ENCODE assay signal across 8 mouse cellular contexts in genomic region chr6:122522595-122522994, GRCm38 (mm10). TPM values are rescaled to one million over a fixed set of nuclear protein-coding genes. Genes with fewer than 3 reads are reported as not detected.
DNase-seq lines count a peak whose midpoint lies in the region; ATAC-seq and TF ChIP-seq lines count a peak whose summit lies in the region.
"Had no signal": no experiment of that assay in that cellular context is flagged by ENCODE, and none has a peak within 500 bp of the region (broad histone marks: within the 10 kb centered on the region; RNA-seq: fewer than 3 reads in every experiment).

No protein-coding gene starts in this region.

- 62% methylated on average over 9 of the region's 9 CpGs for WGBS in lung, embryonic 14.5 days
- WGBS in lung, adult 2 months: 70% methylated on average over 9 of the region's 9 CpGs
- 77% methylated on average over 9 of the region's 9 CpGs for WGBS in hindbrain, embryonic 13.5 days
- 74% methylated on average over 9 of the region's 9 CpGs for WGBS in midbrain, embryonic 15.5 days

- no peaks in the 10 kb centered on the region for H3K36me3 ChIP-seq in lung, embryonic 14.5 days (ENCODE audit: insufficient read depth)
- no peaks in the 10 kb centered on the region for H3K36me3 ChIP-seq in hindbrain, embryonic 13.5 days
- H3K36me3 ChIP-seq in midbrain, embryonic 15.5 days (replicated peaks): no peaks in the 10 kb centered on the region

- DNase-seq in lung, embryonic 14.5 days: peak; percentile 78
- DNase-seq in lung, adult 2 months: no peak
- DNase-seq in brain, embryonic 18.5 days (ENCODE audit: low read depth, low spot score): peak; percentile 40
- DNase-seq in gastrocnemius, postnatal 14 days: no peak
- DNase-seq in gastrocnemius, adult 2 months: no peak

- H3K9me3 ChIP-seq in lung, embryonic 14.5 days (ENCODE audit: low read depth, low read length): no peaks in the 10 kb centered on the region
- no peaks in the 10 kb centered on the region for H3K9me3 ChIP-seq in hindbrain, embryonic 13.5 days
- H3K9me3 ChIP-seq in midbrain, embryonic 15.5 days: no peaks in the 10 kb centered on the region

- TF ChIP-seq POLR2A in lung, adult 2 months (IDR thresholded peaks at IDR 0.05; ENCODE audit: borderline replicate concordance, extremely low read depth, low read depth, low read length): no peak

- no peak overlapping the region for H3K27ac ChIP-seq in lung, embryonic 14.5 days (ENCODE audit: low read depth)
- no peak overlapping the region for H3K27ac ChIP-seq in hindbrain, embryonic 13.5 days
- no peak overlapping the region for H3K27ac ChIP-seq in midbrain, embryonic 15.5 days
- no peak overlapping the region for H3K27ac ChIP-seq in gastrocnemius, adult 2 months
- H3K27ac ChIP-seq: macrophage had no signal

- peak; percentile 79 for ATAC-seq in lung, embryonic 14.5 days (ENCODE audit: insufficient read depth)
- peak; percentile 81 for ATAC-seq in hindbrain, embryonic 13.5 days (ENCODE audit: low FRiP score)
- peak; percentile 89 for ATAC-seq in midbrain, embryonic 15.5 days (replicated peaks)

- H3K27me3 ChIP-seq in lung, embryonic 14.5 days (ENCODE audit: insufficient read depth, low read length): no peaks in the 10 kb centered on the region
- no peaks in the 10 kb centered on the region for H3K27me3 ChIP-seq in hindbrain, embryonic 13.5 days
- H3K27me3 ChIP-seq in midbrain, embryonic 15.5 days (replicated peaks): no peaks in the 10 kb centered on the region

- H3K4me3 ChIP-seq in lung, embryonic 14.5 days (ENCODE audit: low read depth, low read length): no peak overlapping the region
- no peak overlapping the region for H3K4me3 ChIP-seq in lung, adult 2 months (replicated peaks; ENCODE audit: extremely low read depth, low read depth, low read length)
- no peak overlapping the region for H3K4me3 ChIP-seq in hindbrain, embryonic 13.5 days
- no peak overlapping the region for H3K4me3 ChIP-seq in midbrain, embryonic 15.5 days
- H3K4me3 ChIP-seq in gastrocnemius, adult 2 months: no peak overlapping the region

- H3K4me1 ChIP-seq in lung, embryonic 14.5 days (ENCODE audit: insufficient read depth): no peaks in the 10 kb centered on the region
- H3K4me1 ChIP-seq in lung, adult 2 months (ENCODE audit: control insufficient read depth, insufficient read depth, low read length): no peaks in the 10 kb centered on the region
- no peaks in the 10 kb centered on the region for H3K4me1 ChIP-seq in hindbrain, embryonic 13.5 days (replicated peaks)
- H3K4me1 ChIP-seq in midbrain, embryonic 15.5 days: no peaks in the 10 kb centered on the region

- H3K9ac ChIP-seq in lung, embryonic 14.5 days: no peak overlapping the region
- no peak overlapping the region for H3K9ac ChIP-seq in hindbrain, embryonic 13.5 days
- no peak overlapping the region for H3K9ac ChIP-seq in midbrain, embryonic 15.5 days

- no peak for TF ChIP-seq CTCF in lung, embryonic 14.5 days (IDR thresholded peaks at IDR 0.05; ENCODE audit: low read depth)
- no peak for TF ChIP-seq CTCF in lung, adult 2 months (IDR thresholded peaks at IDR 0.05; ENCODE audit: insufficient read depth, low read length)
- no peak for TF ChIP-seq CTCF in gastrocnemius, adult 2 months (IDR thresholded peaks at IDR 0.05)

- intact Hi-C loops in gastrocnemius, postnatal 14 days (cut with DNase I; ENCODE audit: low total_unique reads): no loop called here
- intact Hi-C loops in gastrocnemius, adult 2 months (cut with DNase I): no loop called here

- peak overlapping the region; percentile 26; the same call in 1 of the 2 replicates for H3K4me2 ChIP-seq in lung, embryonic 14.5 days
- H3K4me2 ChIP-seq in hindbrain, embryonic 13.5 days: no peak overlapping the region
- peak overlapping the region; percentile 15; the same call in 1 of the 2 replicates for H3K4me2 ChIP-seq in midbrain, embryonic 15.5 days

RNA-seq across cellular contexts. Expression of gene Mfap5, which starts 16.9 kb away (rescaled TPM):
- 4.5 and 5.5 TPM in 2 replicates for polyA plus RNA-seq in lung, embryonic 14.5 days (2014; fragmentation: Nextera tagmentation; extraction: Ambion mirVana)
- polyA plus RNA-seq in lung, adult 2 months (2012; rRNA removed): 126 and 131 TPM in 2 replicates
- 1.7 and 1.9 TPM in 2 replicates for polyA plus RNA-seq in hindbrain, embryonic 13.5 days (2015; fragmentation: Nextera tagmentation; extraction: Ambion mirVana)
- 2.3 and 3.7 TPM in 2 replicates for polyA plus RNA-seq in midbrain, embryonic 15.5 days (2015; fragmentation: Nextera tagmentation; extraction: Ambion mirVana)
- 100 to 1,000 TPM in 1 of 2 experiments, 10 to 100 TPM in 1; 92.6 to 115 TPM for total RNA-seq in gastrocnemius, postnatal 14 days (2021)
- total RNA-seq in gastrocnemius, adult 2 months (2021): 10 to 100 TPM; 24.3 to 35.4 TPM
- polyA plus RNA-seq: macrophage had no signal

RNA-seq across cellular contexts. Expression of gene Rimklb, which starts 24.0 kb away (rescaled TPM):
- polyA plus RNA-seq in lung, embryonic 14.5 days (2014; fragmentation: Nextera tagmentation; extraction: Ambion mirVana): 15.9 and 21.6 TPM in 2 replicates
- polyA plus RNA-seq in lung, adult 2 months (2012; rRNA removed): 0.33 and 0.42 TPM in 2 replicates
- 102 and 103 TPM in 2 replicates for polyA plus RNA-seq in hindbrain, embryonic 13.5 days (2015; fragmentation: Nextera tagmentation; extraction: Ambion mirVana)
- 120 and 121 TPM in 2 replicates for polyA plus RNA-seq in midbrain, embryonic 15.5 days (2015; fragmentation: Nextera tagmentation; extraction: Ambion mirVana)
- total RNA-seq in gastrocnemius, postnatal 14 days (2021): 1 to 10 TPM in 1 of 2 experiments, under 1 TPM in 1; 1.00 to 2.4 TPM
- under 1 TPM in 1 of 2 experiments, not detected in 1; 0.99 TPM for total RNA-seq in gastrocnemius, adult 2 months (2021)
- polyA plus RNA-seq: macrophage had no signal

RNA-seq across cellular contexts. Expression of gene Aicda, which starts 31.0 kb away (rescaled TPM):
- 0.09 TPM in 1 of 2 replicates, not detected in the other for polyA plus RNA-seq in lung, embryonic 14.5 days (2014; fragmentation: Nextera tagmentation; extraction: Ambion mirVana)
- polyA plus RNA-seq in lung, adult 2 months (2012; rRNA removed): not detected in 2 replicates
- 0.71 and 1.1 TPM in 2 replicates for polyA plus RNA-seq in hindbrain, embryonic 13.5 days (2015; fragmentation: Nextera tagmentation; extraction: Ambion mirVana)
- 0.40 and 0.56 TPM in 2 replicates for polyA plus RNA-seq in midbrain, embryonic 15.5 days (2015; fragmentation: Nextera tagmentation; extraction: Ambion mirVana)
- total RNA-seq in gastrocnemius, postnatal 14 days (2021): not detected
- not detected for total RNA-seq in gastrocnemius, adult 2 months (2021)

Comparison
In these comparisons a context has a peak if more than half of its experiments do, and no peak if none do; other contexts are left out.
1. DNase-seq: peak in lung, embryonic 14.5 days (single experiment) and brain, embryonic 18.5 days (single experiment); none in lung, adult 2 months (single experiment), gastrocnemius, postnatal 14 days (single experiment) and gastrocnemius, adult 2 months (single experiment).
2. RNA of gene Mfap5, which starts 16.9 kb away (polyA plus RNA-seq): 126 to 131 TPM in lung, adult 2 months; 4.5 to 5.5 TPM in lung, embryonic 14.5 days, 2.3 to 3.7 TPM in midbrain, embryonic 15.5 days and 1.7 to 1.9 TPM in hindbrain, embryonic 13.5 days; every median in the first group is over 10 times any median in the second.
3. RNA of gene Rimklb, which starts 24.0 kb away (polyA plus RNA-seq): 120 to 121 TPM in midbrain, embryonic 15.5 days, 102 to 103 TPM in hindbrain, embryonic 13.5 days and 15.9 to 21.6 TPM in lung, embryonic 14.5 days; 0.33 to 0.42 TPM in lung, adult 2 months; every median in the first group is over 10 times any median in the second.
4. Peak in every context shown above with its lines, with median percentiles within 50 percentile points of each other: ATAC-seq.